Mouse (Mus musculus): ENCODE measurements around the gene Gm28044. TPM values are rescaled to one million over a fixed set of nuclear protein-coding genes. Genes with fewer than 3 reads are reported as not detected.
"Not testable (repeated sequence)": the region's sequence is repeated elsewhere in the genome, so short reads cannot be mapped to it uniquely, and the experiment has no call there.

Gene Gm28044
- polyA plus RNA-seq, 1 experiment = not detected

DNA sequence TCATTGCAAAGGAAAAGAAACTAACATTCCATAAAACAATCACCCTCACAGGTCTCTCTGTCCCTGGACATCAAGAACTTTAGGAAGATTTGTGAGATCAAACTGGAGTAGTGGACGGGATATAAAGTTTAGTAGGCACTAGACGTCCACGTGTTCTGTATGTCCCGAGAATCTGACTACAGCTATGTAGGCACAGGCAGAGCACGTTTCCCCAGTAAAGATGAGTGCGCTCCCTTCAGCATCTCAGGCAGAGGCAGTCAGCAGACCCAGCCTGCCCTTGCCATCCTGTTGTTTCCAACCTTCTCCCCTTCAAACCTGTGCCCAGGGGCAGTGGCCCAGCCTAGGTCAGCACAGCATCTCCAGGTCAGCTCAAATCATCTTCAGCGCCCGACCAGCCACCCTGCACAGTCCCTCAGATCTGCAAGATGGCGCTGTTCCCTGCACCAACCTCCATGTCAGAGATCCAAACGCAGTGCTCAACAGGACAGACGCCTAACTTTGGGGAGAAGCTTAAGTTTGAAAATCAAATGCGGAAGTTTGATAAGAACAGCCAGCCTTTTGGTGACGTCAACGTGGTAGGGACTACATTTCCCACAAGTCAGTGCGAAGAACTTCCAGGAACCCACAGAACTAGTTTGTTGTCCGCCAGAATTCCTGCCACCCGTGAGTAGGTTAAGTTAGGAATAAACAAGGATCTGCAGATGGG lies 28.2 kb downstream of the Gm28044 start, which contains the start of gene Zfp595:
Zfp595 (minus strand) TSS at position 552 of the 706 bp plus-strand sequence.
- 7% methylated on average over 17 of the region's 17 CpGs for WGBS
- H3K27ac ChIP-seq (ENCODE audit: insufficient read depth, low read length) = peak within 1 kb of the TSS; percentile 42; the same call in 1 of the 2 replicates
- DNase-seq = peak; percentile 82 to 85
- no peaks in the 10 kb centered on the region for H3K27me3 ChIP-seq (ENCODE audit: control insufficient read depth, insufficient read depth, low read length)
- H3K4me1 ChIP-seq (ENCODE audit: control insufficient read depth, insufficient read depth, low read length) = no peaks in the 10 kb centered on the region
- TF ChIP-seq CTCF (IDR thresholded peaks at IDR 0.05; ENCODE audit: borderline replicate concordance, insufficient read depth, low read depth, low read length) (peak; percentile 58), POLR2A (IDR thresholded peaks at IDR 0.05; ENCODE audit: borderline replicate concordance, insufficient read depth, low read length) (0 out of 2 replicates have a peak, but pooled peaks have one; percentile 39)
- peak within 1 kb of the TSS; percentile 78 for H3K4me3 ChIP-seq (replicated peaks; ENCODE audit: insufficient read depth, low read depth, low read length)

DNA sequence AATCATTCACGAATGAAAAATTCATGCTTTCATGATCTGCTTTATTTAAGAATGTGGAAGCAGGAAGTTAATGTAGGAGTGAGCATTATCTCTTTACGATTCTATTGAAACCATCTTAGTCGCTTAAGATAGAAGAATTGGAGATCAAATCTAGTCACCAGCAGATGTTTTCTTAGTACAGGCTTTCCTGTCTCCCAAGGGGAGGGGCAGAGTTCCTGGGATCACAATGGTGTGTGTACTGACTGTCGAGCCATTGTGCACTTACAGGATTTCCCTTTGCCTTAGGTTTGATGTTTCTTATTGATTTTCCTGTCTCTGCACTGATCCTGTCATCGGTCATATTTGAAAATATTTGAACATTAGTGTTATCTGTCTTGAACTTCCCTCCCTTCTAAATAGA lies 53.6 kb downstream of the Gm28044 start:
- DNase-seq = no peak
- Histone ChIP-seq H3K27me3 (ENCODE audit: control insufficient read depth, insufficient read depth, low read length) (no peaks in the 10 kb centered on the region), H3K4me1 (ENCODE audit: control insufficient read depth, insufficient read depth, low read length) (no peaks in the 10 kb centered on the region), H3K4me3 (replicated peaks; ENCODE audit: insufficient read depth, low read depth, low read length) (no peak overlapping the region), H3K27ac (ENCODE audit: insufficient read depth, low read length) (no peak overlapping the region)
- TF ChIP-seq CTCF (IDR thresholded peaks at IDR 0.05; ENCODE audit: borderline replicate concordance, insufficient read depth, low read depth, low read length) (no peak), POLR2A (IDR thresholded peaks at IDR 0.05; ENCODE audit: borderline replicate concordance, insufficient read depth, low read length) (no peak)
- WGBS = 24% methylated on average over 5 of the region's 5 CpGs

DNA sequence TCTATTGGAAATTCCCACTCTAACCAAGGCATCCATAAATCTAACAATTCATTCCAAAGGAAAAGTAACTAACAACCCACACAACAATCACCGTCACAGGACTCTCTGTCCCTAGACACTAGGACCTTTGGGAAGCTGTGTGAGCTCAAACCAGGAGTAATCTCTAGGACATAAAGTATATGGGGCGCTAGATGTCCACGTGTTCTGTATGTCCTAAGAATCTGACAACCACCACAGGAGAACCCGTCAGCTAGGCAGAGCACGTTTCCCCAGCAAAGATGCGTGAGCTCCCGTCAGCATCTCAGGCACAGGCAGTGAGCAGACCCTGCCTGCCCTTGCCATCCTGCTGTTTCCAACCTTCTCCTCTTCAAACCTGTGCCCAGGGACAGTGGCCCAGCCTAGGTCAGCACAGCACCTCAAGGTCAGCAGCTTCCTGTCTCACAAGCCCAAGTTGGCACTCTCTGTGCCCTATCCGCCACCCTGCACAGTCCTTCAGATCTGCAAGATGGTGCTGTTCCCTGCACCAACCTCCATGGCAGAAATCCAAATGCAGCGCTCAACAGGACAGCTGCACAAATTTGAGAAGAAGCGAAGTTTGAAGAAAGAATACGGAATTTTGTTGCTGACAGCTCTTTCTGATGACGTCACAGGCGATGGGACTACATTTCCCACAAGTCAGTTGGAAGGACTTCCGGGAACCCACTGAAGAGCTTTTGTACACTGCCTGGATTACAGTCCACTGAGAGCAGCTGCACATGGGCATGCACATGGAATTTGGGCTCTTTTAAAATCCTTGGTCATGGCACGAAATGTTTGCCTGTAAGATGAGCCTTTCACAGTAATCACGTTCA lies 54.3 kb downstream of the Gm28044 start, which contains the start of gene Zfp457:
Zfp457 (minus strand) TSS at position 664 of the 851 bp plus-strand sequence.
- DNase-seq = peak; percentile 92
- TF ChIP-seq CTCF (IDR thresholded peaks at IDR 0.05; ENCODE audit: borderline replicate concordance, insufficient read depth, low read depth, low read length) = no peak
- peak; percentile 77; the same call in 1 of the 2 replicates for TF ChIP-seq POLR2A (IDR thresholded peaks at IDR 0.05; ENCODE audit: borderline replicate concordance, insufficient read depth, low read length)
- H3K27ac ChIP-seq (ENCODE audit: insufficient read depth, low read length) = peak within 1 kb of the TSS; percentile 57
- H3K27me3 ChIP-seq (ENCODE audit: control insufficient read depth, insufficient read depth, low read length) = no peaks in the 10 kb centered on the region
- H3K4me1 ChIP-seq (ENCODE audit: control insufficient read depth, insufficient read depth, low read length) = no peaks in the 10 kb centered on the region
- peak within 1 kb of the TSS; percentile 94 for H3K4me3 ChIP-seq (replicated peaks; ENCODE audit: insufficient read depth, low read depth, low read length)
- 4% methylated on average over 16 of the region's 16 CpGs for WGBS

DNA sequence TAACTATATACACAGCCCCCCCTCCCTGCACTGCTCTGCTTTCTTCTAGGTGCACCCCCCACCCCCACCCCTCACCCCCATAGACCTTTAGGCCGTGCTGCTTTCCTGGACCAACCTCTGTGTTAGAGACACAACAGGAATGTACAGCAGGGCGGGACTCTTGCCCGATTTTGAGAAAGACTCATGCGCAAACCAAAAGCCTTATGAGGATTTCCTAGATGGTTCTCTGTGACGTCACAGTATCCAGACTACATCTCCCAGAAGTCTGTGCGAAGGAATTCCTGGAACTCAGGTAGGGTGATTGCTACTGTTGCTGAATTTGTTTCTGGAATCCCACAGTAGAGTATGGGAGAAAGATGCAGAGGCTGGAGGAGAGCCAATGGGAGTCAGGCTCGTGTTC lies 82.0 kb downstream of the Gm28044 start, which contains the start of gene Zfp458:
Zfp458 (minus strand) TSS at position 153 of the 400 bp plus-strand sequence.
- no peak within 1 kb of the TSS for H3K4me3 ChIP-seq (replicated peaks; ENCODE audit: insufficient read depth, low read depth, low read length)

DNA sequence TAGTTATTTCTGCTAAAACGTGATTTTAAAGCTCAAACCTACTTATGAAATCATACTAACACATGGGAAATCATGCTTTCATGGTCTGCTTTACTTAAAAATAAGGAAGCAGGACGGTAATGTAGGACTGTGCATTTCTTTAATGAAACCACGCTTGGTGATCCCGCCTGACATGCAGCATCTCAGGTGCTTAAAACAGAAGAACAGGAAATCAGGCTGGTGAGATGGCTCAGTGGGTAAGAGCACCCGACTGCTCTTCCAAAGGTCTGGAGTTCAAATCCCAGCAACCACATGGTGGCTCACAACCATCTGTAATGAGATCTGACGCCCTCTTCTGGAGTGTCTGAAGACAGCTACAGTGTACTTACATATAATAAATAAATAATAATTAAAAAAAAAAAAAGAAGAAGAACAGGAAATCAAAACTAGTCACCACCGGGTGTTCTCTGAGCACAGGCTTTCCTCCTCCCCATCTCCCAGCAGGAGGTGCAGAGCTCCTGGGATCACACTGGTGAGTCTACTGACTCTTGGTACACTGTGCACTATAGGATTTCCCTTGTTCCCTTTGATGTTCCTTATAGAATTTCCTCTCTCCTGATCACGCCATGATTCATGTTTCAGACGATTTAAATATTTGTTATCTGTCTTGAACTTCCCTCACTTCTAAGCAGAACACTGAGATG lies 90.8 kb downstream of the Gm28044 start:
- Histone ChIP-seq H3K27ac (ENCODE audit: insufficient read depth, low read length) (0 out of 2 replicates have a peak overlapping the region, but pooled peaks have one; percentile 17), H3K4me3 (replicated peaks; ENCODE audit: insufficient read depth, low read depth, low read length) (peak overlapping the region; percentile 91)
- DNase-seq = peak in 1 of 2 experiments; percentile 4
- WGBS = 45% methylated on average over 8 of the region's 9 CpGs
- H3K4me1 ChIP-seq (ENCODE audit: control insufficient read depth, insufficient read depth, low read length); H3K27me3 ChIP-seq (ENCODE audit: control insufficient read depth, insufficient read depth, low read length): not testable (repeated sequence)

More for the DNA sequence above, 82.0 kb downstream of the Gm28044 start, which contains the start of gene Zfp458:
- Histone ChIP-seq H3K27me3 (ENCODE audit: control insufficient read depth, insufficient read depth, low read length) (no peaks in the 10 kb centered on the region), H3K27ac (ENCODE audit: insufficient read depth, low read length) (no peak within 1 kb of the TSS), H3K4me1 (ENCODE audit: control insufficient read depth, insufficient read depth, low read length) (no peaks in the 10 kb centered on the region)
- TF ChIP-seq CTCF (IDR thresholded peaks at IDR 0.05; ENCODE audit: borderline replicate concordance, insufficient read depth, low read depth, low read length) = no peak
- TF ChIP-seq POLR2A (IDR thresholded peaks at IDR 0.05; ENCODE audit: borderline replicate concordance, insufficient read depth, low read length) = no peak
- 41% methylated on average over 7 of the region's 7 CpGs for WGBS
- peak in 1 of 2 experiments; percentile 13 for DNase-seq

DNA sequence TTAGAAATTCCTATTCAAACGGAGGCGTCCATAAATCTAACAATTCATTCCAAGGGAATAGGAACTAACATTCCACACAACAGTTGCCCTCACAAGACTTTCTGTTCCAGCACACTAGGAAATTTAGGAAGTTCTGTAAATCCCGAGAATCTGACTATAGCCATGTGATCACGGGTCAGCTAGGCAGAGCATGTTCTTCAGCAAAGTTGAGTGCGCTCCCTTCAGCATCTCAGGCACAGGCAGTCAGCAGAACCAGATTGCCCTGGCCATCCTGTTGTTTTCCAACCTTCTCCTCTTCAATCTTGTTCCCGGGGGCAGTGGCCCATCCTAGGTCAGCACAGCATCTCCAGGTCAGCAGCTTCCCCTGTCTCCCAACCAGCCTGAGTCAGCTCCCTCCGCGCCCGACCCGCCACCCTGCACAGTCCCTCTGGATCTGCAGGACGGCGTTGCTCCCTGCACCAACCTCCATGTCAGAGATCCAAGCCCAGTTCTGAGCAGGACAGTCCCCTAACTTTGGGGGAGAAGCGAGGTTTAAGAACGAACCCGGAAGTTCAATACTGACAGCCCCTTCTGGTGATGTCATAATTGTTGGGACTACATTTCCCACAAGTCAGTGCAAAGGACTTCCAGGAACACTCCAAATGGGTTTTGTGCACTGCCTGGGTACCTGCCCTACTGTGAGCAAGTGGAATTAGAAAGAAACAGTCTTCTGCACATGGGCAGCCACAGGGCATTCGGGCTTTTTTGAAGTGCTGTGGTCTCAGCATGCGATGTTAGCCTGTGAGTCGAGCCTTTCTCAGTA lies 91.6 kb downstream of the Gm28044 start:
- WGBS = 6% methylated on average over 18 of the region's 18 CpGs
- H3K4me1 ChIP-seq (ENCODE audit: control insufficient read depth, insufficient read depth, low read length) = no peaks in the 10 kb centered on the region

More for the DNA sequence above, 91.6 kb downstream of the Gm28044 start:
- H3K4me3 ChIP-seq (replicated peaks; ENCODE audit: insufficient read depth, low read depth, low read length) = peak overlapping the region; percentile 91
- no peak for TF ChIP-seq CTCF (IDR thresholded peaks at IDR 0.05; ENCODE audit: borderline replicate concordance, insufficient read depth, low read depth, low read length)
- peak; percentile 58; the same call in 1 of the 2 replicates for TF ChIP-seq POLR2A (IDR thresholded peaks at IDR 0.05; ENCODE audit: borderline replicate concordance, insufficient read depth, low read length)
- H3K27ac ChIP-seq (ENCODE audit: insufficient read depth, low read length) = peak overlapping the region; percentile 22; the same call in 1 of the 2 replicates
- H3K27me3 ChIP-seq (ENCODE audit: control insufficient read depth, insufficient read depth, low read length) = no peaks in the 10 kb centered on the region
- DNase-seq = peak; percentile 75 to 88

Other genes starting within 250 kb of the Gm28044 start
- gene Rslcan18, start 244.3 kb downstream of the Gm28044 start, polyA plus RNA-seq (2012; rRNA removed) = 0.16 TPM in 2 replicates
- 2.6 and 3.2 TPM in 2 replicates for gene Zfp759, start 238.9 kb downstream of the Gm28044 start, polyA plus RNA-seq (2012; rRNA removed)
- 3.0 and 3.1 TPM in 2 replicates for gene Rsl1, start 187.4 kb downstream of the Gm28044 start, polyA plus RNA-seq (2012; rRNA removed)
- 0.84 and 1.1 TPM in 2 replicates for gene Zfp455, start 166.0 kb downstream of the Gm28044 start, polyA plus RNA-seq (2012; rRNA removed)
- 4.0 TPM in 2 replicates for gene Zfp458, start 82.1 kb downstream of the Gm28044 start, polyA plus RNA-seq (2012; rRNA removed)
- gene Zfp457, start 54.1 kb downstream of the Gm28044 start, polyA plus RNA-seq (2012; rRNA removed) = 2.9 and 3.4 TPM in 2 replicates
- gene Zfp595, start 28.0 kb downstream of the Gm28044 start, polyA plus RNA-seq (2012; rRNA removed) = 2.3 and 2.4 TPM in 2 replicates
- 0.44 and 0.59 TPM in 2 replicates for gene Zfp953, start 69 bp upstream of the Gm28044 start, polyA plus RNA-seq (2012; rRNA removed)
- not detected in 2 replicates for gene Gm28041, start 15.2 kb upstream of the Gm28044 start, polyA plus RNA-seq (2012; rRNA removed)
- gene Zfp456, start 15.3 kb upstream of the Gm28044 start, polyA plus RNA-seq (2012; rRNA removed) = 0.30 and 0.77 TPM in 2 replicates
- gene Zfp429, start 39.3 kb upstream of the Gm28044 start, polyA plus RNA-seq (2012; rRNA removed) = 2.9 and 3.2 TPM in 2 replicates
- 0.97 and 1.0 TPM in 2 replicates for gene Zfp459, start 60.9 kb upstream of the Gm28044 start, polyA plus RNA-seq (2012; rRNA removed)
- 7.4 and 8.4 TPM in 2 replicates for gene Zfp874a, start 91.1 kb upstream of the Gm28044 start, polyA plus RNA-seq (2012; rRNA removed)
- 10.0 and 12.6 TPM in 2 replicates for gene Zfp874b, start 123.7 kb upstream of the Gm28044 start, polyA plus RNA-seq (2012; rRNA removed)
- 7.1 and 7.7 TPM in 2 replicates for gene Zfp58, start 140.0 kb upstream of the Gm28044 start, polyA plus RNA-seq (2012; rRNA removed)
- gene Gm26965, start 165.6 kb upstream of the Gm28044 start, polyA plus RNA-seq (2012; rRNA removed) = not detected in 2 replicates
- 27.9 and 29.0 TPM in 2 replicates for gene Zfp87, start 165.6 kb upstream of the Gm28044 start, polyA plus RNA-seq (2012; rRNA removed)
- 6.8 and 7.0 TPM in 2 replicates for gene Zfp748, start 193.3 kb upstream of the Gm28044 start, polyA plus RNA-seq (2012; rRNA removed)
- 3.8 TPM in 2 replicates for gene Zfp729b, start 249.2 kb upstream of the Gm28044 start, polyA plus RNA-seq (2012; rRNA removed)

Data from cerebellum, adult 2 months (tissue).